Mouse (Mus musculus) heart, adult 8-10 months (tissue): Measurements from ENCODE around the gene Wdr54. TPM values are rescaled to one million over a fixed set of nuclear protein-coding genes. Genes with fewer than 3 reads are reported as not detected.
"Not testable (repeated sequence)": the region's sequence is repeated elsewhere in the genome, so short reads cannot be mapped to it uniquely, and the experiment has no call there.

ENCODE experiments used
- DNase-seq: peaks from one replicate; pipeline ENCODE4 v3.0.0; 2022; ENCODE audit warnings: low spot score
- total RNA-seq, 4 experiments: library from RNA; stranded (reverse); gene quantifications; 2 replicates each; pipeline ENCODE4 v1.2.4; 2022

Gene Wdr54
- total RNA-seq, 4 experiments from 2014 or later, result 2.1 to 2.6 (median 2.4) TPM

- DNase-seq, result no peak
These were observed 5.2 kb upstream of the Wdr54 start for GRCm38 (mm10) chr6:83161442-83161841.

- not testable (repeated sequence) for DNase-seq
These were observed 3.3 kb upstream of the Wdr54 start for GRCm38 (mm10) chr6:83159456-83159855.

- DNase-seq, result no peak
These were observed 502 bp downstream of the Wdr54 start for GRCm38 (mm10) chr6:83155552-83156238.

- DNase-seq, result no peak
These were observed 2.7 kb downstream of the Wdr54 start for GRCm38 (mm10) chr6:83153485-83153884.

DNA sequence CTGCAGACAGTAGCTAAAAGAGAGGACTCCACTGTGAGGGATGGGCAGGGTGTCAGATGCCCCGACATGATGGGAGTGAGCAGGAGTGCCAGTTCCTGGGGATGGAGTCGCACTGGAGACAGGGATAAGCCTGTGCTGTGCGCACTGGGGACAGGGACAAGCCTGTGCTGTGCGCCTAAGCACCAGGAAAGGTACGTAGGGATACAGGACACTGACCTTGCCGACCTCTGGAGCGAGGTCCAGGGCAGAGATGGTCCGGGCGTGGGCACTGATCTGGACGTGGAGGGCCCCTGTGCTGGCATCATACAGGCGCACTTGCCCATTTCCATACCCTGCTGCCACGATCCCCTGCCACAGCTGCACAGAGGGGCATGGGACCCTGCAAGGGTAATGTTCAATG, 3.2 kb downstream of the Wdr54 start:
- DNase-seq, result no peak

- DNase-seq, result no peak
These were observed 4.5 kb downstream of the Wdr54 start for GRCm38 (mm10) chr6:83151721-83152120.

DNA sequence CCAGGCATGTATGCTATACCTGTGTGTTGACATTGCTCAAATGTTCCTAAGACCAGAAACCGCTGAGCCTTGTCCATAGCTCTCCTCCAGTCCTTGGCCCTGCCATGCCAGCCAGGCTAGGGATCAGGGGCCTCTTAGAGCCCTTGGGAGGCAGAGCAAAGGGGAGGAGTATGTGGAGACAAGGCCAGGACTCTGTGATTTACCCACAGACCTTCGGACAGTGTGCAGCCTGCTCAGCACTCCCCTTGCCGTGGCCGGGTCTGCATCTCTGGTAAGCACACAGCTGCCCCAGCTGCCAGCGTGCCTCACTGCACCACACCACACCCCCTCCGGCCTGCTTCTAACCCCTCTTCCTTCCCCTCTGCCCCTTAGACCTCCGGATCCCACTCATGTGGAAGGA, 8.9 kb downstream of the Wdr54 start:
- no peak for DNase-seq

GRCm38 (mm10) chr6:83145805-83146204, 10.4 kb downstream of the Wdr54 start:
- DNase-seq, result no peak

GRCm38 (mm10) chr6:83145209-83145608, 11.0 kb downstream of the Wdr54 start:
- DNase-seq, result no peak

DNA sequence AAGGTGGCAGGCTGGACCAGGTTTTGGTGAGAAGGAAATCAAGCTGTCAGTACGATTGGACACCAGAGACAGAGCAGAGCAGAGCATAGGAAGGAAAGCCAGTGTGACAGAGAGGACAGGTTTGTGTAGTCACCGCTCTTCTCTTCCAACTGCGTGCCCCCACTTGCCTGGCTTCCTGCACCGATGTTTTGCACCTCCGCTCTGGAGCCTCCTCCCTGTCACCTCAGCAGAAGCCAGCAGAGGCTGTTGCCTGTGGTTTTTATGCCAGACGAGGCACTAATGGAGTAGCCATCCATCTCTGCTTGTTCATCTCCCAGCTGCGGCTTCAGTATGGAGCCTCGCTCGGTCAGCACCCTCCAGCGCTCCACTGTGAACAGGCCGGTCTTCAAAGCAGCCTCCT, 13.3 kb downstream of the Wdr54 start:
- no peak for DNase-seq

DNA sequence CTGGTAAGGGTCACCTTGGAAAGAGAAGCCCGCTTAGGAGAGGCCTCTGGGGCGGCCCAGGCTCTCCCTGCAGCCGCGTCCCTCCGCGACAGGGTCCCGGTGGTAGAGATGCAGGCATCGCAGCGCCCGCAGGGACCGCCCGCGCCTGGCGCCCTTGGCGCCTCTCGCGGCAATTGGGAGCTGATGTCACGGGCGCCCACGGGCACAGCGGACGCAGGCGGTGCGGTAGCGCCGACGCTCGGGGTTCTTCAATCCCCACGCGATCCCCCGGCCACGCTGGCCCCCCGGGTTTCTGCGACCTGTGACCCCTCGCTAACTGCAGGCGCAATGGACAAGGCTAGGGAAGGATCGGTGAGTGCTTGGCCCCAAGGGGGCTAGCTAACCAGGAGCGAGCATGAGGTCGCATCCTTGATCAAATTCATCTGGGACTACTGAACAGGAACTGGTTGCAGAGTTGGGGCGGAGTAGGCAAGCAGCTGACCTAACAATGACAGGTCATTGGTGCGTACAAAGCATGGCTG, 13.9 kb downstream of the Wdr54 start:
- DNase-seq, result no peak

DNA sequence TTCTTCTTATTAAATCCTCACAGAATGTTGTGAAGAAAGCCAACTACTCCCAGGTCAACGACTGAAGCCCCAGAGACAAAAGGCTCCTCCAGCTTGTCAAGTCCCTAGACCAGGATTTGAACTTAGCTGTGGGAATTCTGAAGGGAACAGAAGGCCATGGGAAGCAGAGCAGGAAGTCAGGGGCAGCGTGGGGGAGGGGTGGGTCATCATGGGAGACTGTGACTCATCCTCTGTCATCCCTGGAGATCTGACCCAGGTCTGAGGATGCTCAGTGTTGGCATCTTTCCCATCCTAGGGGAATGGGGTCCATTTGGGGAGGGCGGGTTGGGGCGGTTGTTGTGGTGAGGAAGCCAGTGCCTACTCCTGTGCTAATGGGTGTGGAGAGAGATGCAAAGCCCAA, 14.6 kb downstream of the Wdr54 start:
- no peak for DNase-seq

DNA sequence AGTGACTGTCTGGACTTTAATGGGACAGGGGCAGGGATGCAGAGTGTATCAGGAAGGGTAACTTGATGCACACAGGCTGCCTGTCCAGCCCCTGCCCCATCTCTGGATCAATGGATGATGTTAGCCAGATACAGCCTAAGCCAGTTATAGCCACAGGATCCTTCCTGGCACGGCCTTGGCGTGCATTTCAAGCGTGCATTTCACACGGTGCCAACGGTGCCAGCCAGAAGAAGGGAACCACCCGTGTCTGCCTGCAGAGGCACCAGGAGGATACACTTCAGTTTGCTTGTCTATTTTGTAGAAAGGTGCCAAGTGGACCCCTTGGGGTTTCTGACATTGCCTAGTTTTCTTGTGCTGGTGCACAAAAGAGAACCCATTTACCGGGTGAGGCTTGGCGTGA, 16.2 kb downstream of the Wdr54 start:
- no peak for DNase-seq

GRCm38 (mm10) chr6:83138056-83138455, 18.1 kb downstream of the Wdr54 start:
- no peak for DNase-seq

GRCm38 (mm10) chr6:83137576-83137950, 18.6 kb downstream of the Wdr54 start:
- peak; percentile 91 for DNase-seq

DNA sequence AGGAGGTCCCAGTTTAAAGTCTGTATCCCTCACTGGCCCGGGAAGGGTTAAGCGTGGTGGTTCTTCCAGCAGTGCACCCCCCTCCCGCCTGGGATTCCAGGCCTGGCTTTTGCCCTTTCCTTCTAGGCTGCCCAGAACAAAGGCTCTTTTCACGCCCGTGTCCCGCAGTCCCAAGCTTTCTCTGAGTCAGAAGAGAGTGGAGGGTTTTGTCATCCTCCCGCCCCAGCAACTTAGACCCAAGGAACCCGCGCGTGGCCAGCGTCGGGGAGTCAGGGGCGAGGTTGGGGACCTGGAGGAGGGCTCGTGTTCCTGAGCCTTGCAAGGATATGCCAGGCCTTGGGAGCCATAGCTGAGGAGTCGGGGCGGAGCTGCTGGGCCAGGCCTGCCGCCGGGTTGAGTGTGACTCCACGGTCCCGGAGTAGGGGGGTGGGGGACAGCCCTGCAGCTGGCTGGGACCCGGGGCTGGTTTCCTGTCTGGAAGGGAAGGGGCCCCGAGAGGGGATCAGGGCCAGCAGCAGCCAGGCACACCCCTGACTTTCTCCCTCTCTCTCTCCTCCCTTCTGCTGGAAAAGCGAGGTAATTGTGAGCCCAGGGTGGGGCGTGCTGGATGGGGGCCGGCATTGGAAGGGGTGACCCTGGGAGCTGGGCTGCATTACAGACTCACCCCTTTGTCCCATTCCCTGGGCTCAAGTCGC, 19.2 kb downstream of the Wdr54 start:
- DNase-seq, result no peak

- DNase-seq, result no peak
These were observed 19.8 kb downstream of the Wdr54 start for GRCm38 (mm10) chr6:83136291-83136880.

GRCm38 (mm10) chr6:83135571-83136161, 20.5 kb downstream of the Wdr54 start:
- no peak for DNase-seq

- DNase-seq, result no peak
These were observed 21.2 kb downstream of the Wdr54 start, which contains the start of gene Rtkn for GRCm38 (mm10) chr6:83134951-83135513. Rtkn (plus strand) TSS chr6:83135463.

DNA sequence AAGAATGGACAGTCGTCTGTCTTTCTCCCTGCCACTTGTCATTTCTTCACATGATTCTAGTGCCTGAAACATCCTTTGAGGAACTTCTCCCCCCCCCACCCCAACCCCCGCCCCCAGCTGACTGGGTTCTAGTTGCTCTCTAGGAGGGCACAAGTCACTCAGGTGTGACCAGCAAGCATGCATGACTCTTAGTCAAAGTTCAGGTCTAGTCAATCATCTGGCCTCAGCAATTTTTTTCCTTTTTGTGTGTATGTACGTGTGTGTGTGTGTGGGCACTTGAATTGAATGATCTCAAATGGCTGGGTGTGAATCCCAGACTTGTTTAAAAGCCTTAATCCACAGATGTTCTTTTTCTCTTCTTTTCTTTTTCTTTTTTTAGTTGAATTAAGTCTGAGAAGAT, 22.0 kb downstream of the Wdr54 start:
- DNase-seq, result no peak

GRCm38 (mm10) chr6:83132176-83132919, 23.8 kb downstream of the Wdr54 start:
- DNase-seq, result no peak
